Mouse (Mus musculus) lung, adult 2 months (tissue): ENCODE measurements around the gene Keap1. TPM values are rescaled to one million over a fixed set of nuclear protein-coding genes. Genes with fewer than 3 reads are reported as not detected.
A peak's percentile ranks its signal among the peaks of the same experiment; 100 is the strongest.
"Not testable (repeated sequence)": the region's sequence is repeated elsewhere in the genome, so short reads cannot be mapped to it uniquely, and the experiment has no call there.

Source experiments
- DNase-seq: peaks from one replicate; pipeline ENCODE4 v3.0.0; 2022
- H3K4me1 ChIP-seq: fragments of 200-500 bp; 2 replicates; pipeline ENCODE4 v1.6.1; 2011; ENCODE audit warnings: low read length; ENCODE audit not compliant: control insufficient read depth, insufficient read depth
- H3K4me3 ChIP-seq: fragments of 200-500 bp; replicated peaks from 2 replicates; pipeline ENCODE3; 2011; ENCODE audit warnings: low read depth, mild to moderate bottlenecking, control low read depth, low read length; ENCODE audit errors: extremely low read depth
- CTCF ChIP-seq: fragments of 200-500 bp; IDR thresholded peaks from 2 replicates; pipeline ENCODE4 v1.5.1; 2011; ENCODE audit warnings: mild to moderate bottlenecking, low read length, control low read depth; ENCODE audit not compliant: insufficient read depth
- POLR2A ChIP-seq: fragments of 200-500 bp; IDR thresholded peaks from 2 replicates; pipeline ENCODE4 v1.6.1; 2011; ENCODE audit warnings: low read depth, mild to moderate bottlenecking, control low read depth, low read length, borderline replicate concordance; ENCODE audit errors: extremely low read depth
- WGBS: fragments of 180-500 bp; shearing (Covaris S2); methylation state at CpG from one replicate; pipeline ENCODE4 v1.1.7; 2018; 5-methylcytosine and 5-hydroxymethylcytosine counted together
- polyA plus RNA-seq: library from polyadenylated mRNA; depleted of rRNA; stranded (reverse); fragments of >200 nt; gene quantifications from 2 replicates; pipeline ENCODE4 v1.2.3, GENCODE M21; 2012

The Keap1 gene
- polyA plus RNA-seq, 1 experiment: 81.2 TPM

- Histone ChIP-seq H3K4me1 (peaks cover 20% of the 10 kb centered on the region), H3K4me3 (peak overlapping the region; percentile 25)
- TF ChIP-seq POLR2A (peak; percentile 27; the same call in 1 of the 2 replicates), CTCF (no peak)
- DNase-seq: no peak
- 45% methylated on average over 4 of the region's 4 CpGs for WGBS
Measured at GRCm38 (mm10) chr9:21235341-21235740, 3.8 kb downstream of the Keap1 start.

GRCm38 (mm10) chr9:21233805-21234204 is 5.4 kb downstream of the Keap1 start:
- DNase-seq: no peak
- Histone ChIP-seq H3K4me1 (peaks cover 20% of the 10 kb centered on the region), H3K4me3 (no peak overlapping the region)
- TF ChIP-seq CTCF (no peak), POLR2A (no peak)
- WGBS: 90% methylated on average over 28 of the region's 28 CpGs

- no peak for DNase-seq
- Histone ChIP-seq H3K4me1 (peaks cover 20% of the 10 kb centered on the region), H3K4me3 (no peak overlapping the region)
- TF ChIP-seq CTCF (no peak), POLR2A (no peak)
- 95% methylated on average over 29 of the region's 29 CpGs for WGBS
Measured at GRCm38 (mm10) chr9:21233366-21233765, 5.8 kb downstream of the Keap1 start.

GRCm38 (mm10) chr9:21232867-21233266 is 6.3 kb downstream of the Keap1 start:
- peaks cover 21% of the 10 kb centered on the region for H3K4me1 ChIP-seq
- no peak overlapping the region for H3K4me3 ChIP-seq
- DNase-seq: no peak
- 86% methylated on average over 5 of the region's 5 CpGs for WGBS
- TF ChIP-seq POLR2A: no peak
- TF ChIP-seq CTCF: no peak

- no peak for DNase-seq
- TF ChIP-seq CTCF (no peak), POLR2A (no peak)
- peaks cover 11% of the 10 kb centered on the region for H3K4me1 ChIP-seq
- 62% methylated on average over 23 of the region's 23 CpGs for WGBS
- H3K4me3 ChIP-seq: no peak overlapping the region
Measured at GRCm38 (mm10) chr9:21231551-21231950, 7.6 kb downstream of the Keap1 start.

GRCm38 (mm10) chr9:21227342-21227741 is 11.8 kb downstream of the Keap1 start:
- peaks cover 2% of the 10 kb centered on the region; the same call in 1 of the 2 replicates for H3K4me1 ChIP-seq
- H3K4me3 ChIP-seq: no peak overlapping the region
- WGBS: 15% methylated on average over 16 of the region's 16 CpGs
- TF ChIP-seq CTCF (no peak), POLR2A (no peak)
- DNase-seq: no peak

GRCm38 (mm10) chr9:21225415-21225758 is 13.8 kb downstream of the Keap1 start:
- TF ChIP-seq CTCF (no peak), POLR2A (no peak)
- Histone ChIP-seq H3K4me3 (no peak overlapping the region), H3K4me1 (peaks cover 4% of the 10 kb centered on the region)
- DNase-seq: no peak
- WGBS: 11% methylated on average over 7 of the region's 7 CpGs

- peaks cover 4% of the 10 kb centered on the region for H3K4me1 ChIP-seq
- H3K4me3 ChIP-seq: peak overlapping the region; percentile 43
- no peak for TF ChIP-seq CTCF
- no peak for TF ChIP-seq POLR2A
- 23% methylated on average over 26 of the region's 26 CpGs for WGBS
- DNase-seq: no peak
Measured at GRCm38 (mm10) chr9:21224576-21225414, 14.4 kb downstream of the Keap1 start.

- Histone ChIP-seq H3K4me3 (no peak overlapping the region), H3K4me1 (peaks cover 4% of the 10 kb centered on the region)
- WGBS: 82% methylated on average over 6 of the region's 6 CpGs
- TF ChIP-seq CTCF (no peak), POLR2A (no peak)
- no peak for DNase-seq
Measured at GRCm38 (mm10) chr9:21223906-21224305, 15.3 kb downstream of the Keap1 start.

GRCm38 (mm10) chr9:21223490-21223889 is 15.7 kb downstream of the Keap1 start:
- WGBS: 90% methylated on average over 2 of the region's 2 CpGs
- H3K4me1 ChIP-seq, H3K4me3 ChIP-seq, DNase-seq: not testable (repeated sequence)
